Mouse (Mus musculus) lung, embryonic 16.5 days (tissue): ENCODE measurements at regions not wholly inside any gene's neighbourhood (a gene's known extent, or its start where the extent isn't known, plus 50 kb on each side); places are given as distances from the start of the nearest gene placed in this dataset.
A peak's percentile ranks its signal among the peaks of the same experiment; 100 is the strongest.

Experiments used
- ATAC-seq: fragments of 200-750 bp; cut with Nextera tagmentation; 2 replicates; pipeline ENCODE4 v1.8.0; 2017; ENCODE audit warnings: low read depth, mild to moderate bottlenecking, moderate library complexity
- H3K27ac ChIP-seq: fragments of 300-500 bp; sonication (generic); 2 replicates; pipeline ENCODE4 v1.5.1; 2014; ENCODE audit warnings: mild to moderate bottlenecking, control low read depth, low read length
- H3K27me3 ChIP-seq: fragments of 300-500 bp; sonication (generic); 2 replicates; pipeline ENCODE4 v1.6.1; 2014; ENCODE audit warnings: low read depth, low read length, mixed read lengths; ENCODE audit not compliant: control insufficient read depth, insufficient read depth
- H3K36me3 ChIP-seq: fragments of 300-500 bp; sonication (generic); 2 replicates; pipeline ENCODE4 v1.6.1; 2014; ENCODE audit warnings: low read length; ENCODE audit not compliant: control insufficient read depth, insufficient read depth
- H3K4me1 ChIP-seq: fragments of 300-500 bp; sonication (generic); replicated peaks from 2 replicates; pipeline ENCODE4 v1.6.1; 2014; ENCODE audit warnings: low read length, mixed read lengths; ENCODE audit not compliant: control insufficient read depth, insufficient read depth
- H3K4me2 ChIP-seq: fragments of 300-500 bp; sonication (generic); 2 replicates; pipeline ENCODE4 v1.6.1; 2014; ENCODE audit warnings: low read depth, low read length, control low read depth
- H3K4me3 ChIP-seq: fragments of 300-500 bp; sonication (generic); 2 replicates; pipeline ENCODE4 v1.5.1; 2014; ENCODE audit warnings: mild to moderate bottlenecking, low read length, control low read depth
- H3K9ac ChIP-seq: fragments of 300-500 bp; sonication (generic); 2 replicates; pipeline ENCODE4 v1.6.1; 2014; ENCODE audit warnings: low read length, control low read depth
- H3K9me3 ChIP-seq: fragments of 300-500 bp; sonication (generic); 2 replicates; pipeline ENCODE4 v1.6.1; 2016; ENCODE audit warnings: low read length; ENCODE audit not compliant: control insufficient read depth
- WGBS: fragments of 180-500 bp; shearing (Covaris S2); extraction: QIAGEN DNeasy Blood & Tissue Kit; methylation state at CpG from one replicate; pipeline ENCODE4 v1.1.7; 2014; 5-methylcytosine and 5-hydroxymethylcytosine counted together

DNA sequence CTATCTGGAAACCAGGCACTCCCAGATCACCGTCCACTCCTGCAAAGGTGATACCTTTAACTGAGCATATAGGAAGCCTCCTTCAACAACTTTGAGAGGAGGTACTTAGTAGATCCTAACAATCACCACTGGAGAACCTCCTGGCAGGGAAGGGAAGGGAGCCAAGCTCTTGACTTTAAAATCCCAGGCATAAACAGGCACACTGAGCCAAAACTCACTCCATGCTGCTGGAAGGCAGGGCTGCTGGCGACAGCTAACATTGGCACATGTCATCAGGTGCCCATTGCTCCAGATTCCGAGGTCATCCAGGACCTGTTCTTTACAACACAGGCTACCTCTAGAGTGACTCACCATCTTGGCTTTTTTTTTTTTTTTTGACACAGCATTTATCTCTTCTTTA is 170.9 kb upstream of the 1700066M21Rik start:
- Histone ChIP-seq H3K4me2 (no peak overlapping the region), H3K4me3 (no peak overlapping the region), H3K36me3 (no peaks in the 10 kb centered on the region), H3K27ac (no peak overlapping the region), H3K27me3 (no peaks in the 10 kb centered on the region), H3K9me3 (no peaks in the 10 kb centered on the region), H3K4me1 (peaks cover 2% of the 10 kb centered on the region; the same call in 1 of the 2 replicates), H3K9ac (no peak overlapping the region)
- no peak for ATAC-seq
- 56% methylated on average over 3 of the region's 3 CpGs for WGBS

DNA sequence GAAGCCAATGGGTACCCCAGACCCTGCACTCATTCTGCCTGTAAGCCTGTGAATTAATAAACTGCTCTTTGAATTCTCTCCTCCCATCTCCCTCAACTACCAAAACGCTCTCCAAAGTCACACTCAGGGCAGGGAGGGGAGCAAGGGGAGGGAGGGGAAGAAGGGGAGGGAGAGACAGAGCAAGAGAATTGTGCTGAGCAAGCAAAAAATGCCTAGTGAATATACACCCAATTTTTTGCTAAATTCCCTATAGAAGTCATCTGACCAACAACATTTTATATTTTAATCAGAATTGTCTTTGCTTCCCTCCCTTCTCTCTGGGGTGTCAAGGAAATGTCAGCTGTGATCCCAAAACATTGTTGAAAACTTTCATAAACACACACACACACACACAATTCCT is 170.5 kb upstream of the 1700066M21Rik start:
- no peak overlapping the region for H3K4me2 ChIP-seq
- ATAC-seq = no peak
- H3K4me1 ChIP-seq = peaks cover 2% of the 10 kb centered on the region; the same call in 1 of the 2 replicates
- H3K4me3 ChIP-seq = no peak overlapping the region
- H3K36me3 ChIP-seq = no peaks in the 10 kb centered on the region
- H3K9ac ChIP-seq = no peak overlapping the region
- no peaks in the 10 kb centered on the region for H3K9me3 ChIP-seq
- no peaks in the 10 kb centered on the region for H3K27me3 ChIP-seq
- WGBS = 8% methylated on average over 1 of the region's 1 CpGs
- no peak overlapping the region for H3K27ac ChIP-seq

GRCm38 (mm10) chr1:57208415-57208814 is 169.0 kb upstream of the 1700066M21Rik start:
- no peak overlapping the region for H3K4me2 ChIP-seq
- H3K4me1 ChIP-seq = peaks cover 2% of the 10 kb centered on the region; the same call in 1 of the 2 replicates
- H3K9me3 ChIP-seq = no peaks in the 10 kb centered on the region
- H3K36me3 ChIP-seq = no peaks in the 10 kb centered on the region
- no peak overlapping the region for H3K27ac ChIP-seq
- 71% methylated on average over 9 of the region's 9 CpGs for WGBS
- no peak overlapping the region for H3K9ac ChIP-seq
- H3K27me3 ChIP-seq = no peaks in the 10 kb centered on the region
- ATAC-seq = no peak
- no peak overlapping the region for H3K4me3 ChIP-seq

DNA sequence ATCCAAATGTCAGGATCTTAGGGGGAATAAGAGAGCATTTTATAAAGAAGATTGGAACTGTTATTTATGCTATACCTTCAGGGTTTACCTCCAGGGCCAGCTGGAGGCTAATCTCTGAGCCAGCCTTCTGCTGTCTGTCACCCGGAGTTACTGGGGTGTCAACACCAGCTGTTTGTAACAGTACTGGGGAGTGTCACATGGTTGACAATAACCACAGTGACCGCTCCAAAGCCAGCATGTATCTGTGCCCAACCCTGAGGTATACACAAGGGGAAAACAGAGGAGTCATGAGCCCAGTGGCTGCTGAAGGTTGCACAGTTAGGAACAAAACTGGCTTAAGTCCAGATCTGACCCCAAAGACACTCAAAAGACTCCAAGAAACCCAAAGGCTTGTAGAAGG is 168.1 kb upstream of the 1700066M21Rik start:
- Histone ChIP-seq H3K9ac (no peak overlapping the region), H3K9me3 (no peaks in the 10 kb centered on the region), H3K27ac (no peak overlapping the region), H3K4me3 (no peak overlapping the region), H3K36me3 (no peaks in the 10 kb centered on the region), H3K4me1 (peaks cover 2% of the 10 kb centered on the region; the same call in 1 of the 2 replicates), H3K27me3 (no peaks in the 10 kb centered on the region), H3K4me2 (no peak overlapping the region)
- WGBS = 47% methylated on average over 2 of the region's 2 CpGs
- no peak for ATAC-seq

GRCm38 (mm10) chr1:57211046-57211445 is 166.4 kb upstream of the 1700066M21Rik start:
- 66% methylated on average over 2 of the region's 2 CpGs for WGBS
- Histone ChIP-seq H3K36me3 (no peaks in the 10 kb centered on the region), H3K9ac (no peak overlapping the region), H3K9me3 (no peaks in the 10 kb centered on the region), H3K4me3 (no peak overlapping the region), H3K4me2 (no peak overlapping the region), H3K27ac (no peak overlapping the region), H3K4me1 (no peaks in the 10 kb centered on the region), H3K27me3 (no peaks in the 10 kb centered on the region)
- no peak for ATAC-seq

DNA sequence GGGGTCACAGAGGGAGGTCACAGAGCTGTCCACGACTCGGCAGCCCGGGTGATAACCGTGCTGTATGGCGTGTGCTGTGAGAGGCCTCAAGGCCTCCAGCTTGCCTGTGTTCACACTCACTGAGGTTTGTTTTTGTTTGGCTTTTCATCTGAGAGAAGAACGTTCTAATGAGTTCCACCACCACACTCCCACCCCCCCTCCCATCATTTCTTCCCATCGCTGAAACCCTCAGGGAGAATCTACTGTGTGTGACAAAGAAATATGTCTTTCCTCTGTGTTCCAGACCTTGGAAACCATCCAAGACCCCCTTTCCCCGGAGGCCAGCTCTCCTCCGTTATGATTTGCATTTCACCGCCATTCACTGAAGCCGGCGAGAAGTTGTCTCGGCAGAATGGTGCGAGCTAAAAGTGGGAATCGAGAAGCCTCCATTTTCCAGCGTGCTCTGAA is 164.0 kb upstream of the 1700066M21Rik start:
- peak; percentile 64 for ATAC-seq
- Histone ChIP-seq H3K27ac (no peak overlapping the region), H3K9ac (no peak overlapping the region), H3K4me3 (peak overlapping the region; percentile 15; the same call in 1 of the 2 replicates), H3K27me3 (no peaks in the 10 kb centered on the region), H3K36me3 (no peaks in the 10 kb centered on the region), H3K4me1 (no peaks in the 10 kb centered on the region), H3K9me3 (no peaks in the 10 kb centered on the region), H3K4me2 (peak overlapping the region; percentile 41)
- WGBS = 38% methylated on average over 16 of the region's 16 CpGs

- 41% methylated on average over 2 of the region's 2 CpGs for WGBS
Measured at GRCm38 (mm10) chr1:57214266-57214665, 163.2 kb upstream of the 1700066M21Rik start.

DNA sequence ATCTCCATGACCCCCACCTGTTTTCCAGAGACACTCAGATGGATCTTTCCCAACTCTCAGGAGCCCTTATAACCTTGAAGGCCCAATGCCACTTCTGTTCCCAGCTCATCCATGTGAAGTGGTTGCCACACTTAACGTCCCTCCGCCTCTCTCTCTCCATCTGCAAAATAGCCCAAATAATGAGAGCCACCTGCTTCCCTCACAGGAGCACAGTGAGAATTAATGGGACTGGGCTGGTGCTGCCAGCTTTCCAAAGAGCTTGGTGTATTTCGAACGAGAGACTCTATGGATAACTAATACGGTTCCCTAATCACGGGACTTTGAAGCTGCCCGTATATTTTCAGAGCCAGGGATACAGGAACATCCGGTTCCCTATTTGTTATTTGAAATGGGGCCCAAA is 159.8 kb upstream of the 1700066M21Rik start:
- no peak overlapping the region for H3K4me3 ChIP-seq
- H3K36me3 ChIP-seq = no peaks in the 10 kb centered on the region
- no peaks in the 10 kb centered on the region for H3K9me3 ChIP-seq
- H3K27ac ChIP-seq = no peak overlapping the region
- no peak overlapping the region for H3K4me2 ChIP-seq
- ATAC-seq = no peak
- no peak overlapping the region for H3K9ac ChIP-seq
- H3K27me3 ChIP-seq = no peaks in the 10 kb centered on the region
- no peaks in the 10 kb centered on the region for H3K4me1 ChIP-seq
- 74% methylated on average over 8 of the region's 8 CpGs for WGBS

More at GRCm38 (mm10) chr1:57214266-57214665, 163.2 kb upstream of the 1700066M21Rik start:
- Histone ChIP-seq H3K4me2 (no peak overlapping the region), H3K9me3 (no peaks in the 10 kb centered on the region), H3K9ac (no peak overlapping the region), H3K27me3 (no peaks in the 10 kb centered on the region), H3K36me3 (no peaks in the 10 kb centered on the region), H3K4me1 (no peaks in the 10 kb centered on the region), H3K27ac (no peak overlapping the region), H3K4me3 (no peak overlapping the region)
- no peak for ATAC-seq

DNA sequence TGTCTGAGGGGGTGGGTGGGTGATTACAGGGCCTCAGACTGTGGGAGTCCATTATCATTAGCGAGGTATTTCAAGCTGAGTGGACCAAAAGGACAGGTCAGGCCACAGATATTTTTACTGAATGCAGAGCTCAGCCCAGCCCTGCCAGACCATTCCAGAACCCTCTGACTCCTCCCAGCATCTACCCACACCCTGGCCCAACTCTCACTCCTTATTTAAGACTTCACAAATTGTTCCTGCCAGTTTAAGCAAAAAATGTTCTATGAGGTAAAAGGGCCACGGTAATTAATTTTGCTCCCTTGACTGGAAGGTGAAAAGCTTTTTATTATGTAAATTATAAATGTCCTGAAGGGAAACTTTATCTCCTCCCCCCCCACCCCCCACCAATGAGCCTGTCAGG is 159.3 kb upstream of the 1700066M21Rik start:
- 74% methylated on average over 2 of the region's 2 CpGs for WGBS
- ATAC-seq = no peak

DNA sequence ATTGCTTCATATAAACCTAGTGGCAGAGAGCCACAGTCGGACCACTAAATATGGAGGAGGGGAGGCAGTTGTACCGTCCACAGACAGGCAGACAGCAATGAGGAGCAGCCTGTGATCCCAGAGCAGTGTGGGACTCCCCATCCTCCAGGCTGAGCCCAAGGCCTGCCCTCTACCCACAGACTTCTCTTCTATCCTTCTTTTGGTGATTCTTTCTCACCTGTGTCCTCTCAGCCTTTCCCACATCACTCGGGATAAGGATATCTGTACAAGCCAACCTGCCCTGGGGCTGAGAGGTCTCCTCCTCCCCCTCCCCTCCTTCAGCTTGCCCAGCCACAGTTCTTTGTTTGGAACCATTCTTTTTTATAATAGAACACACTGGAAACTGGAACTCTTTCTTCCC is 158.8 kb upstream of the 1700066M21Rik start:
- H3K9ac ChIP-seq = no peak overlapping the region
- H3K9me3 ChIP-seq = no peaks in the 10 kb centered on the region
- H3K4me2 ChIP-seq = no peak overlapping the region
- H3K4me1 ChIP-seq = no peaks in the 10 kb centered on the region
- ATAC-seq = no peak
- H3K27me3 ChIP-seq = no peaks in the 10 kb centered on the region
- H3K4me3 ChIP-seq = no peak overlapping the region
- no peak overlapping the region for H3K27ac ChIP-seq
- no peaks in the 10 kb centered on the region for H3K36me3 ChIP-seq
- 57% methylated on average over 3 of the region's 3 CpGs for WGBS

More for the DNA sequence above, 159.3 kb upstream of the 1700066M21Rik start:
- Histone ChIP-seq H3K9me3 (no peaks in the 10 kb centered on the region), H3K4me1 (no peaks in the 10 kb centered on the region), H3K36me3 (no peaks in the 10 kb centered on the region), H3K27ac (no peak overlapping the region), H3K9ac (no peak overlapping the region), H3K4me3 (no peak overlapping the region), H3K27me3 (no peaks in the 10 kb centered on the region), H3K4me2 (no peak overlapping the region)
